Mouse (Mus musculus) heart, adult 2 months (tissue): ENCODE measurements around the gene Erbin.

Experiments used
- CTCF ChIP-seq: fragments of 200-600 bp; IDR thresholded peaks from 2 replicates; pipeline ENCODE4 v1.8.1; 2022; ENCODE audit warnings: antibody characterized with exemption, mild to moderate bottlenecking, moderate library complexity
- EP300 ChIP-seq: fragments of 200-500 bp; IDR thresholded peaks from 2 replicates; pipeline ENCODE4 v1.6.1; 2011; ENCODE audit warnings: low read depth, low read length, control low read depth; ENCODE audit not compliant: insufficient read depth
- POLR2A ChIP-seq: fragments of 200-500 bp; IDR thresholded peaks from 2 replicates; pipeline ENCODE4 v1.6.1; 2011; ENCODE audit warnings: mild to moderate bottlenecking, low read depth, low read length, control low read depth; ENCODE audit not compliant: insufficient read depth

GRCm38 (mm10) chr13:103881200-103881599 lies 39.1 kb downstream of the Erbin start:
- no peak for TF ChIP-seq EP300
- TF ChIP-seq CTCF = no peak
- no peak for TF ChIP-seq POLR2A
